Mouse (Mus musculus): ENCODE measurements around the gene B3galt4. TPM values are rescaled to one million over a fixed set of nuclear protein-coding genes. Genes with fewer than 3 reads are reported as not detected.

Gene B3galt4
- 46.4 TPM for polyA plus RNA-seq (2017; shearing (Covaris generic))

DNA sequence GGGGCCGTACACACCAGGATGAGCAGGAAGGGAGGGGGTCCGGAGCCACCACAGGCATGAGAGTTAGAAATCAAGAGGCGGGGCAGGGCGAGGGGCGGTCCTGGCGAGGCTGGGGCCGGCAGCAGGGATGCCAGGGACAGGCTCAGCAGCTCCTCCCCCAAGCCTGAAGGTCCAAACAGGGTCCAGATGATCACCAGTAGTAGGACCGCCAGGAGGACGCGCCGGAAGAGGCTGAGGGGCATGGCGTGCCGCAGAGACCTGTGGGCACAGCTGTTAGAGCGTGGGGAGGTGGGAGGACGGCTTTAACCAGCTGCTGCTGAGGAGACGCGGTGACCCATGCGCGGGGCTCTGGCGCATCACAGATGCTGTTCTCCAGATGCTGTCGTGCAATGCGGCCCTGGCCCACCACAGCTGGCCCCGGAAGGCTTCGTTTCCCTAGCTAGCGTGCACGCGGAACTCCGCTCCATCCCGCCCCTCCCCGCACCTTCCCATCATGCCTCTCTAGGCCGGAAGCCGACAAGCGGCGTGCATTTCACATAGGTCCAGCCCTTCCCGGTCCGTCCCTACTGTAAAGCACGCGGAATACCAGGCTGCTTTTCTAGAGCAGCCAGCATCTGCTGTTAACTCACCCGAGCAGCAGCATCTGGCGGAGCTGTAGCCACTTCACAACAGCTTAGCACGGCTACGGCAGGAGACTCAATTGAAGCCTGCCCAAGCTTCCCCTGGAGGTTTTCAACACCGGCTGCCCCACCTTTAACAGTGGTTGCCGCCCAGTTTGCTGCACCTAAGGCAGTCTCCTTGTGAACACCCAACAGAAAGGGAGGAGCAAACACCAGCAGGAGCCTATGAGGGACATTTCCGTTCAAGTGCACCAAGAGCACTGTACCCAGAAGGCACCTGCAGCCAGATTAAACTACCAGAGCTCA, at the start of gene B3galt4:
TSS of gene B3galt4 (minus strand) at position 468 of the 926 bp plus-strand sequence.

GRCm38 (mm10) chr17:34000150-34000537, 48.9 kb upstream of the B3galt4 start, which contains the start of gene H2-K1:
Gene H2-K1 (minus strand): TSS chr17:34000347.

DNA sequence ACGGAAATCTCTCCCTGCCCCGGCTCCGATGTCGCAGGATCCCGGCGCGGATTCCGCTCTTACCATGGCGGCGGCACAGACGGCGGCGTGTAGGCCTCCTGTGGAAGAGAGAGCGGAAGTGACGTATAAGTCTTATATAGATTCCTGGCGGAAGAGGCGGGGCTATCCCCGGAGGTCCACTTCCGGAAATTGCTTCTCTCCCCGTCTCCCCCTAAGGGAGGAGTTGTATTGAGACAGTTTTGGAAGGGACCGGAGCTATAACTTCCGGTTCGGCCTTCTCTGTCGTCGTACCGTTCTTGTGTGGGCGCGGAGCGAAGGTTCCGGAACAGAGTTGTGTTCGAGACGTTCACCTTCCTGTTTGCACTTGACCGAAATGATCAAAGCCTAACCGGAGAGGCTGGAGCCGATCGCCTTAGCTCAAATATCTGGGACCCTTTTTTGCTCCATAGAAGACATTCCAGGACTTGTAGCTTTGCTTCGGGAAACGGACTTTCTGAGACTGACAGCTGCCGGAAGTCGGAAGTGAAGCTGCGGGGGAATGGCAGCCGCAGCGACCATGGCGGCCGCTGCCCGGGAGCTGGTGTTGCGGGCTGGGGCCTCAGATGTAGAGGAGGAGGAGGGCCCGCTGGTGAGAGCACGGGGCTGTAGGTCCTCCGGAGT, 4.4 kb upstream of the B3galt4 start, which contains the start of the genes Vps52 and Rps18:
TSS of gene Vps52 (plus strand) at position 258 of the 660 bp plus-strand sequence.
TSS of gene Rps18 (minus strand) at position 447 of the 660 bp plus-strand sequence.

GRCm38 (mm10) chr17:33940206-33940805, 11.0 kb downstream of the B3galt4 start, which contains the start of the genes Pfdn6 and Wdr46:
Gene Pfdn6 (minus strand): TSS chr17:33940343.
Gene Wdr46 (plus strand): TSS chr17:33940660.

GRCm38 (mm10) chr17:33929371-33930279, 21.7 kb downstream of the B3galt4 start, which contains the start of gene Rgl2:
Gene Rgl2 (plus strand): TSS chr17:33929543.

GRCm38 (mm10) chr17:33915671-33916250, 35.5 kb downstream of the B3galt4 start, which contains the start of the genes Tapbp and Zbtb22:
Gene Tapbp (plus strand): TSS chr17:33915899.
Gene Zbtb22 (plus strand): TSS chr17:33915904.

DNA sequence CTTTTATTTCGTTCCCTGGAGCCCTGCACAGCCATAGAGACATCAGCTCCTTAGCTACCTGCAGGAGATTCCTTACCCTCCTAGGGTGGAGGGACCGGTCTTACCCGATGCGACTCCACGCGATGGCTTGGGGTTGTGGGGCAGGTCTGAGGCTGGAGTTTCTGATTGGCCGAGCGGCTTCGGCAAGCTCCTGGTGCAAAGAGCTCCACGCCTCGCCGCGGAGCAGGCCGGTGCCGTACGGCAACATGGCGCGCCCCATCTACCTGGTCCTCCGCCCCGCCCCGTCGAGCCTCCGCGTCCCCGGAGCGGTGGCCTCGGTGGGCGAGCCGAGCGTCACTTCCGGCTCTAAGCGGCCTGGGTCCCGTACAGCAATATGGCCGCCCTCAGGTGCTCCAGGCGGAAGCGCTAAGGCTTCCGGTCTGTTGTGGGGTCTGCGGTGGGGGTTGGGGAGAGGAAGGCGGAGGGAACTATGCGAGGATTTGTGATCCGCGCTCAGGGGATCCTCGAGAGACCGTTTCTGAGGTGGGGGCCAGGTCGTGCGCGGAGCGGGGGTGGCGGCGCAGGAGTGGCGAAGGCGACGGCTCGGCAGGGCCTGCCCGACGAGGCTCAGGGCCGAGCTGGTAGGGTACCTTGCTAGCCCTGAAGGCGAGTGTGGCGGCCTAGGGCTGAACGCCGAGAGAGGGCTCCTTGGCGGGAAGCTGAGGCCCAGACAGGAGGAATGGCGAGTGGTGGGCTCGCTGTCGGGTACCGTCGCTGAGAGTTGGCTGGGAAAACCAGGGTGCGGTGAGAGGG, 42.0 kb downstream of the B3galt4 start, which contains the start of gene Daxx:
TSS of gene Daxx (plus strand) at position 338 of the 792 bp plus-strand sequence.

GRCm38 (mm10) chr17:33904835-33905234, 46.5 kb downstream of the B3galt4 start, which contains the start of gene Platr17:
Gene Platr17 (plus strand): TSS chr17:33905135.

Other genes starting within 250 kb of the B3galt4 start
- 33.3 TPM for gene March2, start 232.8 kb downstream of the B3galt4 start, polyA plus RNA-seq (2017; shearing (Covaris generic))
- gene Rab11b, start 191.0 kb downstream of the B3galt4 start, polyA plus RNA-seq (2017; shearing (Covaris generic)) = 331 TPM
- gene Angptl4, start 169.7 kb downstream of the B3galt4 start, polyA plus RNA-seq (2017; shearing (Covaris generic)) = 3.4 TPM
- 3.2 TPM for gene Kank3, start 141.0 kb downstream of the B3galt4 start, polyA plus RNA-seq (2017; shearing (Covaris generic))
- gene Rps28, start 126.9 kb downstream of the B3galt4 start, polyA plus RNA-seq (2017; shearing (Covaris generic)) = 1,412 TPM
- gene Ndufa7, start 126.9 kb downstream of the B3galt4 start, polyA plus RNA-seq (2017; shearing (Covaris generic)) = 422 TPM
- 26.2 TPM for gene Cd320, start 108.4 kb downstream of the B3galt4 start, polyA plus RNA-seq (2017; shearing (Covaris generic))
- gene Gm7029, start 77.7 kb downstream of the B3galt4 start, polyA plus RNA-seq (2017; shearing (Covaris generic)) = not detected
- 5.5 TPM for gene Kifc1, start 60.8 kb downstream of the B3galt4 start, polyA plus RNA-seq (2017; shearing (Covaris generic))
- gene Platr17, start 46.4 kb downstream of the B3galt4 start, polyA plus RNA-seq (2017; shearing (Covaris generic)) = 4.0 TPM
- 143 TPM for gene Daxx, start 42.1 kb downstream of the B3galt4 start, polyA plus RNA-seq (2017; shearing (Covaris generic))
- 701 TPM for gene Tapbp, start 35.6 kb downstream of the B3galt4 start, polyA plus RNA-seq (2017; shearing (Covaris generic))
- 23.0 TPM for gene Zbtb22, start 35.6 kb downstream of the B3galt4 start, polyA plus RNA-seq (2017; shearing (Covaris generic))
- gene Rgl2, start 21.9 kb downstream of the B3galt4 start, polyA plus RNA-seq (2017; shearing (Covaris generic)) = 107 TPM
- 152 TPM for gene Pfdn6, start 11.1 kb downstream of the B3galt4 start, polyA plus RNA-seq (2017; shearing (Covaris generic))
- 76.0 TPM for gene Wdr46, start 10.8 kb downstream of the B3galt4 start, polyA plus RNA-seq (2017; shearing (Covaris generic))
- gene Vps52, start 4.3 kb upstream of the B3galt4 start, polyA plus RNA-seq (2017; shearing (Covaris generic)) = 90.1 TPM
- 3,509 TPM for gene Rps18, start 4.5 kb upstream of the B3galt4 start, polyA plus RNA-seq (2017; shearing (Covaris generic))
- 12,738 TPM for gene H2-K1, start 48.9 kb upstream of the B3galt4 start, polyA plus RNA-seq (2017; shearing (Covaris generic))
- gene Ring1, start 73.2 kb upstream of the B3galt4 start, polyA plus RNA-seq (2017; shearing (Covaris generic)) = 15.2 TPM
- gene H2-Ke6, start 76.6 kb upstream of the B3galt4 start, polyA plus RNA-seq (2017; shearing (Covaris generic)) = 37.9 TPM
- gene Slc39a7, start 80.2 kb upstream of the B3galt4 start, polyA plus RNA-seq (2017; shearing (Covaris generic)) = 157 TPM
- gene Rxrb, start 80.3 kb upstream of the B3galt4 start, polyA plus RNA-seq (2017; shearing (Covaris generic)) = 23.4 TPM
- gene Col11a2, start 87.9 kb upstream of the B3galt4 start, polyA plus RNA-seq (2017; shearing (Covaris generic)) = 2.1 TPM
- gene H2-Oa, start 140.9 kb upstream of the B3galt4 start, polyA plus RNA-seq (2017; shearing (Covaris generic)) = 37.0 TPM
- 119 TPM for gene H2-DMa, start 168.1 kb upstream of the B3galt4 start, polyA plus RNA-seq (2017; shearing (Covaris generic))
- 109 TPM for gene Brd2, start 171.1 kb upstream of the B3galt4 start, polyA plus RNA-seq (2017; shearing (Covaris generic))
- gene H2-DMb2, start 191.8 kb upstream of the B3galt4 start, polyA plus RNA-seq (2017; shearing (Covaris generic)) = 5.8 TPM
- gene H2-DMb1, start 201.6 kb upstream of the B3galt4 start, polyA plus RNA-seq (2017; shearing (Covaris generic)) = 1.5 TPM
- 423 TPM for gene Tap1, start 236.1 kb upstream of the B3galt4 start, polyA plus RNA-seq (2017; shearing (Covaris generic))
- 573 TPM for gene Psmb9, start 236.3 kb upstream of the B3galt4 start, polyA plus RNA-seq (2017; shearing (Covaris generic))
- 1,461 TPM for gene Psmb8, start 246.2 kb upstream of the B3galt4 start, polyA plus RNA-seq (2017; shearing (Covaris generic))

Data from CD4-positive, CD25-positive, alpha-beta regulatory T cell, adult 9 weeks (primary cell).